Mouse (Mus musculus): ENCODE measurements around the gene Cga.

DNA sequence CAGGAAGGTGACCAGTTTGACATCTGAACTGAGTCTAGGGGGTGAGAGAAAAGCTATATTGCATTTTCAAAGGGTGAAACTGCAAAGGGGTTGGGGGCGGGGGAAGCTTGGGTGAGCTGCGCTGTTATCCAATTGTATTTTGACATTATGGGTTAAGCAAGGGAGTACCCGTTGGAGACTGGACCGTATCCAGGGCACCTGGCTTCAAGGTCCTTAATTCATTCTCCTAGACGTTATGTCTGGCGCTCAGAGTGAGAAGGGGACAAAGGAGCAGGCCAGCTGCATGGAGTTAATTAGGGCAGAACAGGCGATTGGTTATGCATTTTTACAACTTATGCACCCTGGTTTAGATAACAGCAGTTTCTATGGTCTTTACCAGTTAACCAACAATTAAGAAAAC is 23.8 kb downstream of the Cga start:
- TF ChIP-seq POLR2A (IDR thresholded peaks at IDR 0.05; ENCODE audit: low read depth, low read length) = no peak
- TF ChIP-seq EP300 (IDR thresholded peaks at IDR 0.05; ENCODE audit: low read length) = no peak
- TF ChIP-seq CHD1 (IDR thresholded peaks at IDR 0.05; ENCODE audit: low read depth, low read length) = no peak
- TF ChIP-seq CTCF (conservative IDR thresholded peaks at IDR 0.05 in 1 of 2, IDR thresholded peaks at IDR 0.05 in 1 of 2; ENCODE audit: low read depth in 2 of 2, low read length in 2 of 2) = no peak
